In the genomic region with DNA sequence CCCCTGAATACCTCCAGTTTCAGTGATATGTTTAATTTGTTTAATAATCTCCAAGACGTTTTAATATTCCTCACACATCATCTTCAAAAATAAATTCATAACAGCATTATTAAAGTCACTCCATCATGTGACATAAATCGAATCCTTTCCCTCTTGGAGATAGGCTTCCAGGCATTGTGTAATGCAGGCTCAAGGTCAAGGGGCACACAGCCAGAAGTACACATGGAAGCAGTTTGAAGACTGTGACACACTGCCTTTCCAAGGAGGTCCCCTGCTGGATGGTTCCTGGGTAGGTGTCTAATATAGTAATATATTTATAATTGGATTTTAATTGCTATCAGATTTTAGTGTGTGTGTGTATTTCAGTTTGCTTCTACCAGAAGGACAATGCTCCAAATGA, we compare ENCODE assay signal across 12 mouse cellular contexts.
DNase-seq lines count a peak whose midpoint lies in the region; ATAC-seq and TF ChIP-seq lines count a peak whose summit lies in the region.
"Had no signal": no experiment of that assay in that cellular context is flagged by ENCODE, and none has a peak within 500 bp of the region (broad histone marks: within the 10 kb centered on the region; RNA-seq: fewer than 3 reads in every experiment).

No protein-coding gene starts in this region.

- H3K4me3 ChIP-seq in kidney, embryonic 15.5 days (replicated peaks) = no peak overlapping the region
- no peak overlapping the region for H3K4me3 ChIP-seq in intestine, postnatal 0 days (ENCODE audit: low read depth, low read length)
- H3K4me3 ChIP-seq: limb, embryonic 12.5 days had no signal

- H3K9ac ChIP-seq in kidney, embryonic 15.5 days = no peak overlapping the region
- H3K9ac ChIP-seq in intestine, postnatal 0 days (ENCODE audit: low read depth, low read length) = no peak overlapping the region
- H3K9ac ChIP-seq: limb, embryonic 12.5 days had no signal

- 44% methylated on average over 2 of the region's 2 CpGs for WGBS in kidney, embryonic 15.5 days
- 62% methylated on average over 2 of the region's 2 CpGs for WGBS in intestine, postnatal 0 days

- TF ChIP-seq CTCF in intestine, postnatal 0 days (IDR thresholded peaks at IDR 0.05; ENCODE audit: low read depth) = no peak

- no peaks in the 10 kb centered on the region for H3K9me3 ChIP-seq in kidney, embryonic 15.5 days (replicated peaks)
- no peaks in the 10 kb centered on the region for H3K9me3 ChIP-seq in intestine, postnatal 0 days (ENCODE audit: control insufficient read depth)
- H3K9me3 ChIP-seq: limb, embryonic 12.5 days had no signal

- H3K4me1 ChIP-seq in kidney, embryonic 15.5 days = peaks cover 8% of the 10 kb centered on the region; the same call in 1 of the 2 replicates
- no peaks in the 10 kb centered on the region for H3K4me1 ChIP-seq in intestine, postnatal 0 days (replicated peaks; ENCODE audit: control insufficient read depth, insufficient read depth, low read length)

- peak; percentile 15 for DNase-seq in kidney, postnatal 14 days
- peak; percentile 76 to 77 for DNase-seq in adrenal gland, postnatal 36 days
- peak; percentile 55 to 71 for DNase-seq in gastrocnemius, postnatal 36 days
- DNase-seq in lung, postnatal 14 days = peak; percentile 51
- DNase-seq: cerebellum, adult 9-11 months; right cerebral cortex, postnatal 25 days had no signal

- no peak for ATAC-seq in kidney, embryonic 15.5 days (replicated peaks; ENCODE audit: low FRiP score)
- no peak for ATAC-seq in megakaryocyte-erythroid progenitor cell, adult 5-6 weeks (replicated peaks; ENCODE audit: low FRiP score, low TSS enrichment, poor library complexity, severe bottlenecking)
- ATAC-seq in intestine, postnatal 0 days = no peak
- ATAC-seq: activated CD4-positive, CD25-positive, alpha-beta regulatory T cell, adult 4 months; hindbrain, embryonic 16.5 days had no signal

- no peaks in the 10 kb centered on the region for H3K27me3 ChIP-seq in kidney, embryonic 15.5 days
- H3K27me3 ChIP-seq in intestine, postnatal 0 days (replicated peaks; ENCODE audit: control insufficient read depth, insufficient read depth, low read length) = no peaks in the 10 kb centered on the region
- H3K27me3 ChIP-seq: limb, embryonic 12.5 days had no signal

- intact Hi-C loops in gastrocnemius, postnatal 36 days (cut with DNase I) = loop anchor here (2.0 kb wide), 1 partner anchor 102 kb away; no protein-coding TSS in a partner anchor

- no peak overlapping the region for H3K4me2 ChIP-seq in kidney, embryonic 15.5 days
- H3K4me2 ChIP-seq in intestine, postnatal 0 days (replicated peaks; ENCODE audit: low read depth) = no peak overlapping the region
- H3K4me2 ChIP-seq: limb, embryonic 12.5 days had no signal

- no peak overlapping the region for H3K27ac ChIP-seq in kidney, embryonic 15.5 days
- H3K27ac ChIP-seq in intestine, postnatal 0 days (ENCODE audit: low read depth, low read length) = no peak overlapping the region
- H3K27ac ChIP-seq: limb, embryonic 12.5 days had no signal

- no peaks in the 10 kb centered on the region for H3K36me3 ChIP-seq in kidney, embryonic 15.5 days
- no peaks in the 10 kb centered on the region for H3K36me3 ChIP-seq in intestine, postnatal 0 days (ENCODE audit: control insufficient read depth, insufficient read depth)
- H3K36me3 ChIP-seq: limb, embryonic 12.5 days had no signal

Comparison
In these comparisons a context has a peak if more than half of its experiments do, and no peak if none do; other contexts are left out.
1. DNase-seq: peak in every context shown above with its lines; median percentile 76 in adrenal gland, postnatal 36 days; 63 in gastrocnemius, postnatal 36 days; 51 in lung, postnatal 14 days; 15 in kidney, postnatal 14 days.